Mouse (Mus musculus): ENCODE measurements at regions not wholly inside any gene's neighbourhood (a gene's known extent, or its start where the extent isn't known, plus 50 kb on each side); places are given as distances from the start of the nearest gene placed in this dataset.
A peak's percentile ranks its signal among the peaks of the same experiment; 100 is the strongest.

DNA sequence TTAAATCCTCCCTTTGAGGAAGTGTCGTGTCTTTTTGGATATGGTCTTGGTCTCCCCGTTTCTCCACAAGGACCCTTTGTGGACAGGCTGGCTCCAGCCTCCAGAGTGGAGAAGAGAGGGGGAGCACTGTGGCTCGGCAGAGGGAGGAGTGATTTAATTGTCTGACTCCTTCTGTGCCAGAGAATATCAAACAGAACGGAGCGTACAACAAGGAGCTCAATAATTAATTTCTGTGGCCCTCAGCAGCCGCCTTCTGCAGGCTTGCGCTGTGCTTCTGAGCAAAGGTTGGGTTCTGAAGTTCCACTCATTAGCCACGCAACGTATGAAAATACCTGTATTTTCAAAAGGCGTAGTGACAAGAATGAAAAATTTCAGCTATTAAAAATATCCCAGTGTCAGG lies 520.2 kb upstream of the Mki67 start:
- no peak overlapping the region for H3K27ac ChIP-seq (ENCODE audit: low read depth, low read length)
- DNase-seq (ENCODE audit: low spot score, missing footprints) (peak; percentile 69), ATAC-seq (ENCODE audit: low FRiP score) (no peak)
- H3K36me3 ChIP-seq (ENCODE audit: control insufficient read depth, insufficient read depth, low read length) = no peaks in the 10 kb centered on the region
- no peak overlapping the region for H3K9ac ChIP-seq (ENCODE audit: low read length)
- no peak overlapping the region for H3K4me2 ChIP-seq
- H3K4me3 ChIP-seq (ENCODE audit: low read depth, low read length) = no peak overlapping the region
- H3K27me3 ChIP-seq (ENCODE audit: control insufficient read depth, insufficient read depth, low read length) = no peaks in the 10 kb centered on the region
- H3K9me3 ChIP-seq (ENCODE audit: control insufficient read depth, low read length) = no peaks in the 10 kb centered on the region
- H3K4me1 ChIP-seq (ENCODE audit: control insufficient read depth, insufficient read depth, low read length) = 0 out of 2 replicates have a peak, but pooled peaks cover 3% of the 10 kb centered on the region
- WGBS = 68% methylated on average over 10 of the region's 10 CpGs

- no peak overlapping the region for H3K27ac ChIP-seq (ENCODE audit: low read depth, low read length)
- no peaks in the 10 kb centered on the region for H3K9me3 ChIP-seq (ENCODE audit: control insufficient read depth, low read length)
- ATAC-seq (ENCODE audit: low FRiP score) = no peak
- no peaks in the 10 kb centered on the region; the same call in 1 of the 2 replicates for H3K27me3 ChIP-seq (ENCODE audit: control insufficient read depth, insufficient read depth, low read length)
- H3K4me2 ChIP-seq = no peak overlapping the region
- 33% methylated on average over 6 of the region's 6 CpGs for WGBS
- H3K4me1 ChIP-seq (ENCODE audit: control insufficient read depth, insufficient read depth, low read length) = peaks cover 11% of the 10 kb centered on the region
- H3K36me3 ChIP-seq (ENCODE audit: control insufficient read depth, insufficient read depth, low read length) = no peaks in the 10 kb centered on the region
- no peak overlapping the region for H3K9ac ChIP-seq (ENCODE audit: low read length)
- no peak for DNase-seq (ENCODE audit: low spot score, missing footprints)
- no peak overlapping the region for H3K4me3 ChIP-seq (ENCODE audit: low read depth, low read length)
Measured at GRCm38 (mm10) chr7:136265691-136266090, 549.5 kb upstream of the Mki67 start.

DNA sequence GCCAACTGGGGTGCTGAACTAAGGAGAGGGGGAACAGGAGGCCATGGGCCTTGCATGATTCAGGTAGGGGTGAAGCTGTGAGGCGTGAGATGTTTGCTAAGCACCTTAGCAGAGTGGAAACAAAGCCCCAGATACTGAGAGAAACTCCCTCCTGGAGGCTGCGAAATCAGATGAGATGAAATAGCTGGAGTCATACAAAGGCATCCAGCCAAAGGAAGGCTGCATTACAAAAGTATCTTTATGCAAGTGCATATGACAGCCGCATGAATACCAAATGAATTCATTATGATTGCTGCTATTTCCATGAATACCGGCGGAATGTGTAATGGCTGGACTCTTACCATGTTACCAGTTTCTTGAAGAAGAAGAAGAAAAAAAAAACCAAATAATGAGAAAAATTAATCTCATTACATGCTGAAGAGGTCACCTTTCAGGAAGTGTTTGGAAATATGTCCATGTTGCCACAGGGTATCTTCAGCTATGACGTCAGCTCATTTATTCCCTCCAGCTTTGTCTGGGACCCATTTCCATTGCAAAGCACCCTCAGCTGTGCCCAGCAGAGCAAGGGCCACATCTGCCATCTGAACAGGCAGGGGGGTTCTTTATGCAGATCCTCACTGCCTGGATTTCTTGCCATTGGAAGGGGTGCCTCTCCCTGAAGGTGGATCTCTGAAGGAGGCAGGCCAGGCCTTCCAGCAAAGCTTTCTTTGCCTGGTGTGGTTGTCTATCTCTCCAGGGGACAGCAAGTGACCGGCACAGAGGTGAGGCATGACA lies 551.7 kb upstream of the Mki67 start:
- WGBS = 66% methylated on average over 7 of the region's 7 CpGs
- peaks cover 11% of the 10 kb centered on the region for H3K4me1 ChIP-seq (ENCODE audit: control insufficient read depth, insufficient read depth, low read length)
- ATAC-seq (ENCODE audit: low FRiP score) (peak; percentile 40; the same call in 1 of the 2 replicates), DNase-seq (ENCODE audit: low spot score, missing footprints) (no peak)
- no peak overlapping the region for H3K4me2 ChIP-seq
- H3K9me3 ChIP-seq (ENCODE audit: control insufficient read depth, low read length) = no peaks in the 10 kb centered on the region
- H3K4me3 ChIP-seq (ENCODE audit: low read depth, low read length) = no peak overlapping the region
- no peak overlapping the region for H3K27ac ChIP-seq (ENCODE audit: low read depth, low read length)
- no peaks in the 10 kb centered on the region; the same call in 1 of the 2 replicates for H3K27me3 ChIP-seq (ENCODE audit: control insufficient read depth, insufficient read depth, low read length)
- no peaks in the 10 kb centered on the region for H3K36me3 ChIP-seq (ENCODE audit: control insufficient read depth, insufficient read depth, low read length)
- H3K9ac ChIP-seq (ENCODE audit: low read length) = no peak overlapping the region

- no peak overlapping the region for H3K4me2 ChIP-seq
- ATAC-seq (ENCODE audit: low FRiP score) (no peak), DNase-seq (ENCODE audit: low spot score, missing footprints) (no peak)
- no peak overlapping the region for H3K9ac ChIP-seq (ENCODE audit: low read length)
- no peak overlapping the region for H3K27ac ChIP-seq (ENCODE audit: low read depth, low read length)
- 79% methylated on average over 10 of the region's 10 CpGs for WGBS
- H3K27me3 ChIP-seq (ENCODE audit: control insufficient read depth, insufficient read depth, low read length) = no peaks in the 10 kb centered on the region
- no peak overlapping the region for H3K4me3 ChIP-seq (ENCODE audit: low read depth, low read length)
- H3K9me3 ChIP-seq (ENCODE audit: control insufficient read depth, low read length) = no peaks in the 10 kb centered on the region
- no peaks in the 10 kb centered on the region for H3K36me3 ChIP-seq (ENCODE audit: control insufficient read depth, insufficient read depth, low read length)
- no peaks in the 10 kb centered on the region for H3K4me1 ChIP-seq (ENCODE audit: control insufficient read depth, insufficient read depth, low read length)
Measured at GRCm38 (mm10) chr7:136275651-136276050, 559.5 kb upstream of the Mki67 start.

GRCm38 (mm10) chr7:136283770-136284169 lies 567.6 kb upstream of the Mki67 start:
- Histone ChIP-seq H3K36me3 (ENCODE audit: control insufficient read depth, insufficient read depth, low read length) (no peaks in the 10 kb centered on the region), H3K4me3 (ENCODE audit: low read depth, low read length) (no peak overlapping the region), H3K4me2 (no peak overlapping the region), H3K9ac (ENCODE audit: low read length) (no peak overlapping the region), H3K4me1 (ENCODE audit: control insufficient read depth, insufficient read depth, low read length) (no peaks in the 10 kb centered on the region), H3K9me3 (ENCODE audit: control insufficient read depth, low read length) (no peaks in the 10 kb centered on the region), H3K27me3 (ENCODE audit: control insufficient read depth, insufficient read depth, low read length) (no peaks in the 10 kb centered on the region), H3K27ac (ENCODE audit: low read depth, low read length) (no peak overlapping the region)
- DNase-seq (ENCODE audit: low spot score, missing footprints) (no peak), ATAC-seq (ENCODE audit: low FRiP score) (no peak)
- WGBS = 86% methylated on average over 6 of the region's 6 CpGs

DNA sequence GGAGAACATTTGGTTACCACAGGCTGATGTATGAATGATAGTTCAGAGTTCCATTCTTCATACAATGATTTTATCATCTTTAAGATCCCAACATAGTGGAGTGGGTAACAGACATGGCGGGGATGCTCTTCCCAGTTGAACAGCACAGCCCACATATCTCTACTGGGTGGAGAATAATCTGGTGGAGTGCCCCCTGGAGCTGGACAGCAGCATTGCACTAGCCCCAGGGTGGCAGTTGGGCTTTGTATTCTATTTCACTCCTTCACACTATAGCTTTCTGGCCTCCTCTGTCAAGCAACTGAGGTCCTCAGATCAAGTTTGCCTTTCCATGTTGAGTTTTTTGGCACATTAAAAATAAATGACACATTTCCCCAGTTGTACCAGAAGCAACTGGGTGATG lies 569.4 kb upstream of the Mki67 start:
- Histone ChIP-seq H3K4me3 (ENCODE audit: low read depth, low read length) (no peak overlapping the region), H3K9me3 (ENCODE audit: control insufficient read depth, low read length) (no peaks in the 10 kb centered on the region), H3K4me2 (no peak overlapping the region), H3K36me3 (ENCODE audit: control insufficient read depth, insufficient read depth, low read length) (no peaks in the 10 kb centered on the region), H3K27me3 (ENCODE audit: control insufficient read depth, insufficient read depth, low read length) (no peaks in the 10 kb centered on the region), H3K27ac (ENCODE audit: low read depth, low read length) (no peak overlapping the region), H3K4me1 (ENCODE audit: control insufficient read depth, insufficient read depth, low read length) (no peaks in the 10 kb centered on the region), H3K9ac (ENCODE audit: low read length) (no peak overlapping the region)
- 86% methylated on average over 1 of the region's 1 CpGs for WGBS
- ATAC-seq (ENCODE audit: low FRiP score) (no peak), DNase-seq (ENCODE audit: low spot score, missing footprints) (no peak)

DNA sequence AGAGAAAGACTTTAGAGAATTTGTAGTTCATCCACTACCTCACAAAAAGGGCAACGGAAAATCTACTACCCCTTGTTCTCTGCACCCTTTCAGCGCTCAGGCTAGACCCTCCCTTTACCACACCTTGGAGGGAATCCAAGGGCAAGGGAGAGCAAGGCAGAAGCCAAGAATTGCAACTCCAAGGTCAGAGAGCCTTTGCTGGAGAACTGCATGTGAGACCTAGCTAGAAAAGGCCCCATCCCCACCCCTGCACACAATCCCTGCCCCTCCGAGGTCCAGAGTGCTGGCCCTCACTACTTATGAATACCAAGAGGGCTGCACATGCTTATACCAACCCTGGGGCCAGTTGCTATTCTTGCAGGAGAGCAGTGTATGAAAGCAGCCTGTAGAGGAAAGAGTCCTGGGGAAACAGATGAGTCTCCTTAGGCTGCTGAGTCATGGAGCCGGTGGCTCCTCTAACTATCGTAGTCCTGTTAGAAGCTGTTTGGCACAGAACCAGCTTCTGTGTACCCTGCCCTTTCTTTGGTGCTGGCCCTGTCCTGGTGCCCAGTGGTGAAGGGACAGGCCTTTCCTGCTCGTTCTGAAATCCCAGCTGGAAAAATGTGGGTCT lies 577.5 kb upstream of the Mki67 start:
- Histone ChIP-seq H3K27me3 (ENCODE audit: control insufficient read depth, insufficient read depth, low read length) (no peaks in the 10 kb centered on the region), H3K9ac (ENCODE audit: low read length) (no peak overlapping the region), H3K4me2 (no peak overlapping the region), H3K9me3 (ENCODE audit: control insufficient read depth, low read length) (no peaks in the 10 kb centered on the region), H3K4me3 (ENCODE audit: low read depth, low read length) (no peak overlapping the region), H3K4me1 (ENCODE audit: control insufficient read depth, insufficient read depth, low read length) (no peaks in the 10 kb centered on the region), H3K27ac (ENCODE audit: low read depth, low read length) (no peak overlapping the region), H3K36me3 (ENCODE audit: control insufficient read depth, insufficient read depth, low read length) (no peaks in the 10 kb centered on the region)
- 81% methylated on average over 6 of the region's 6 CpGs for whole genome bisulfite sequencing
- ATAC-seq (ENCODE audit: low FRiP score) = no peak
- no peak for DNase-seq (ENCODE audit: low spot score, missing footprints)

GRCm38 (mm10) chr7:136294445-136294844 lies 578.3 kb upstream of the Mki67 start:
- Histone ChIP-seq H3K4me1 (ENCODE audit: control insufficient read depth, insufficient read depth, low read length) (no peaks in the 10 kb centered on the region), H3K4me2 (no peak overlapping the region), H3K27me3 (ENCODE audit: control insufficient read depth, insufficient read depth, low read length) (no peaks in the 10 kb centered on the region), H3K27ac (ENCODE audit: low read depth, low read length) (no peak overlapping the region), H3K9ac (ENCODE audit: low read length) (no peak overlapping the region), H3K36me3 (ENCODE audit: control insufficient read depth, insufficient read depth, low read length) (no peaks in the 10 kb centered on the region), H3K4me3 (ENCODE audit: low read depth, low read length) (no peak overlapping the region), H3K9me3 (ENCODE audit: control insufficient read depth, low read length) (no peaks in the 10 kb centered on the region)
- 40% methylated on average over 4 of the region's 4 CpGs for WGBS
- DNase-seq (ENCODE audit: low spot score, missing footprints) (peak; percentile 87), ATAC-seq (ENCODE audit: low FRiP score) (no peak)

DNA sequence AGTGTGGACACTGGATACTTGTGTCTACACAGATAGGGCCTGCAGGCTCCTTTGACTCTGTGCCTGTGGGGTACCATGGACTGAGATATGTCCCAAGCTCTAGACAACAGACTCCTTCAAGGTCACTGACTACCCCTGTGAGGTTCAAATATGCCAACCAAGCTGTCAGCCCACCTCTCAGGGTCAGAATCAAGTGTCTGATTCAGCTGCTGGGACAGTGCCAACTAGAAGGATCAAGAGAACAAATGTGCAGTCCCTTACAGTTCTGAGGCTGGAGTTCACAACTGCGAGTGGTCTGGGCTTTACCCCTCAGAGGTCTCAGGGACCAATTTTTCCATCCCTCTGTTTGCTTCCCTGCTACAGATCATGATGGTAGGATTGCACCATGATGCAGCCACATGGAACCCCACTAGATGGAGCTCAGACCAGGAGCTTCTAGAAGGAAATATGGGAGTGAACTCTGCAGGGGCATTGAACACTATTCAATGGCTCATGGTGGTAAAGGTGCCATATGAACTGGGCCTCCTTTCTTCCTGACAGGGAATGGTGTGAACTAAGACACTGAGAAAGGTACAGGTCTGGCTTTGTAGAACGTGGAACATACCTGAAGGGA lies 581.8 kb upstream of the Mki67 start:
- DNase-seq (ENCODE audit: low spot score, missing footprints) (no peak), ATAC-seq (ENCODE audit: low FRiP score) (no peak)
- no peaks in the 10 kb centered on the region for H3K4me1 ChIP-seq (ENCODE audit: control insufficient read depth, insufficient read depth, low read length)
- H3K9ac ChIP-seq (ENCODE audit: low read length) = no peak overlapping the region
- WGBS = 87% methylated on average over 2 of the region's 2 CpGs
- no peak overlapping the region for H3K27ac ChIP-seq (ENCODE audit: low read depth, low read length)
- H3K4me3 ChIP-seq (ENCODE audit: low read depth, low read length) = no peak overlapping the region
- H3K4me2 ChIP-seq = no peak overlapping the region
- H3K36me3 ChIP-seq (ENCODE audit: control insufficient read depth, insufficient read depth, low read length) = no peaks in the 10 kb centered on the region
- H3K9me3 ChIP-seq (ENCODE audit: control insufficient read depth, low read length) = no peaks in the 10 kb centered on the region
- no peaks in the 10 kb centered on the region for H3K27me3 ChIP-seq (ENCODE audit: control insufficient read depth, insufficient read depth, low read length)
